Mouse (Mus musculus) CH12.LX (cell line): Measurements from ENCODE around the gene Itgad. TPM values are rescaled to one million over a fixed set of nuclear protein-coding genes. Genes with fewer than 3 reads are reported as not detected.

Source experiments
- DNase-seq: peaks from one replicate; pipeline ENCODE4 v3.0.0-alpha.2; 2013; ENCODE audit errors: extremely low read depth
- H3K27ac ChIP-seq: 2 replicates; pipeline ENCODE4 v1.5.1; 2012; ENCODE audit warnings: low read depth, mild to moderate bottlenecking, control low read depth, moderate library complexity; ENCODE audit not compliant: insufficient read depth
- H3K27me3 ChIP-seq: replicated peaks from 2 replicates; pipeline ENCODE3; 2012; ENCODE audit warnings: inconsistent platforms
- H3K36me3 ChIP-seq, 2 experiments: replicated peaks in 1 of 2; 2 replicates each; pipeline versions ENCODE3 to v1.6.1; 2012; ENCODE audit warnings: inconsistent platforms in 1 of 2, low read length in 1 of 2, mild to moderate bottlenecking in 1 of 2, mixed read lengths in 1 of 2, moderate library complexity in 1 of 2; ENCODE audit not compliant: control insufficient read depth in 1 of 2, insufficient read depth in 1 of 2
- H3K4me1 ChIP-seq, 2 experiments: 2 replicates each; pipeline ENCODE4 v1.6.1; 2012; ENCODE audit warnings: inconsistent platforms in 1 of 2, moderate library complexity in 1 of 2; ENCODE audit not compliant: insufficient read depth in 2 of 2, control insufficient read depth in 1 of 2
- H3K4me2 ChIP-seq: 2 replicates; pipeline ENCODE4 v1.6.1; 2012; ENCODE audit warnings: low read depth, mild to moderate bottlenecking, control low read depth; ENCODE audit not compliant: poor library complexity, insufficient read depth, severe bottlenecking
- H3K4me3 ChIP-seq, 3 experiments: fragments of 150-350 bp in 1 of 3; sonication (generic) in 1 of 3; replicated peaks in 1 of 3; 2 replicates each; pipeline versions ENCODE3 to v1.5.1; 2011 to 2012; ENCODE audit warnings: low read depth in 2 of 3, low read length in 2 of 3, mild to moderate bottlenecking in 2 of 3, moderate library complexity in 2 of 3, control low read depth in 1 of 3, improper control_type of control experiment in 1 of 3, inconsistent platforms in 1 of 3, mixed read lengths in 1 of 3; ENCODE audit not compliant: poor library complexity in 1 of 3
- H3K79me2 ChIP-seq: replicated peaks from 2 replicates; pipeline ENCODE4 v1.6.1; 2012; ENCODE audit warnings: mild to moderate bottlenecking, moderate library complexity; ENCODE audit not compliant: control insufficient read depth, poor library complexity, insufficient read depth, severe bottlenecking; ENCODE audit errors: extremely low read depth
- H3K9ac ChIP-seq: 2 replicates; pipeline ENCODE4 v1.6.1; 2012; ENCODE audit warnings: low read depth, mild to moderate bottlenecking, control low read depth, moderate library complexity; ENCODE audit not compliant: insufficient read depth
- H3K9me3 ChIP-seq: replicated peaks from 2 replicates; pipeline ENCODE3; 2012; ENCODE audit warnings: low read length, inconsistent platforms, mixed read lengths
- BHLHE40 ChIP-seq: IDR thresholded peaks from 2 replicates; pipeline ENCODE4 v1.6.1; 2011; ENCODE audit warnings: mild to moderate bottlenecking, low read depth, low read length, improper control_type of control experiment
- CHD1 ChIP-seq: IDR thresholded peaks from 2 replicates; pipeline ENCODE4 v1.6.1; 2012; ENCODE audit warnings: low read depth, low read length, improper control_type of control experiment, inconsistent platforms
- CTCF ChIP-seq, 2 experiments: IDR thresholded peaks in 1 of 2; conservative IDR thresholded peaks in 1 of 2; 2 replicates each; pipeline ENCODE4 v1.5.1; 2011 to 2012; ENCODE audit warnings: low read depth in 2 of 2, low read length in 2 of 2, improper control_type of control experiment in 1 of 2, inconsistent platforms in 1 of 2, mild to moderate bottlenecking in 1 of 2, moderate library complexity in 1 of 2
- EP300 ChIP-seq: IDR thresholded peaks from 2 replicates; pipeline ENCODE4 v1.6.1; 2011; ENCODE audit warnings: low read length, improper control_type of control experiment
- ETS1 ChIP-seq: conservative IDR thresholded peaks from 2 replicates; pipeline ENCODE4 v1.6.1; 2012; ENCODE audit warnings: low read depth, mild to moderate bottlenecking, inconsistent platforms, low read length, improper control_type of control experiment, moderate library complexity
- IRF4 ChIP-seq: IDR thresholded peaks from 2 replicates; pipeline ENCODE4 v1.6.1; 2014; ENCODE audit warnings: low read depth, mild to moderate bottlenecking, inconsistent platforms, low read length, improper control_type of control experiment
- JUND ChIP-seq: conservative IDR thresholded peaks from 2 replicates; pipeline ENCODE4 v1.6.1; 2011; ENCODE audit warnings: low read depth, low read length, improper control_type of control experiment
- KAT2A ChIP-seq: IDR thresholded peaks from 2 replicates; pipeline ENCODE4 v1.6.1; 2012; ENCODE audit warnings: low read length, improper control_type of control experiment, inconsistent platforms; ENCODE audit not compliant: insufficient replicate concordance
- MAX ChIP-seq: IDR thresholded peaks from 2 replicates; pipeline ENCODE4 v1.6.1; 2011; ENCODE audit warnings: low read length, improper control_type of control experiment
- MAZ ChIP-seq: IDR thresholded peaks from 2 replicates; pipeline ENCODE4 v1.6.1; 2012; ENCODE audit warnings: low read depth, mild to moderate bottlenecking, inconsistent platforms, low read length, improper control_type of control experiment, moderate library complexity
- NRF1 ChIP-seq: IDR thresholded peaks from 2 replicates; pipeline ENCODE4 v1.6.1; 2014; ENCODE audit warnings: low read depth, mild to moderate bottlenecking, inconsistent platforms, low read length, improper control_type of control experiment, moderate library complexity
- POLR2A ChIP-seq: IDR thresholded peaks from 2 replicates; pipeline ENCODE4 v1.6.1; 2011; ENCODE audit warnings: low read depth, mild to moderate bottlenecking, improper control_type of control experiment, low read length
- SIN3A ChIP-seq: IDR thresholded peaks from 2 replicates; pipeline ENCODE4 v1.6.1; 2012; ENCODE audit warnings: low read length, improper control_type of control experiment, inconsistent platforms
- UBTF ChIP-seq: IDR thresholded peaks from 2 replicates; pipeline ENCODE4 v1.6.1; 2012; ENCODE audit warnings: low read depth, mild to moderate bottlenecking, inconsistent platforms, low read length, improper control_type of control experiment, moderate library complexity
- USF1 ChIP-seq: IDR thresholded peaks from 2 replicates; pipeline ENCODE4 v1.6.1; 2014; ENCODE audit warnings: low read depth, mild to moderate bottlenecking, inconsistent platforms, low read length, improper control_type of control experiment
- ZKSCAN1 ChIP-seq: IDR thresholded peaks from 2 replicates; pipeline ENCODE4 v1.6.1; 2012; ENCODE audit warnings: low read depth, inconsistent platforms, low read length, improper control_type of control experiment, borderline replicate concordance
- ZMIZ1 ChIP-seq: IDR thresholded peaks from 2 replicates; pipeline ENCODE4 v1.6.1; 2012; ENCODE audit warnings: low read depth, mild to moderate bottlenecking, inconsistent platforms, low read length, improper control_type of control experiment
- dilution Hi-C: fragments of 300-500 bp; cut with MboI; formaldehyde crosslinking; loops from 2 replicates; pipeline ENCODE4 v1.14.3; 2020; ENCODE audit warnings: low sequenced_read_pairs; ENCODE audit not compliant: extremely low pct_unique_long_range_greater_than_20kb, extremely low pct_ligation_motif_present
- in situ Hi-C: fragments of 300-500 bp; cut with MboI; formaldehyde crosslinking; loops from 3 replicates; pipeline ENCODE4 v1.14.3; 2019; ENCODE audit warnings: low sequenced_read_pairs, low pct_ligation_motif_present, low pct_unique_long_range_greater_than_20kb, mixed read lengths
- polyA plus RNA-seq: library from polyadenylated mRNA; unstranded; fragments of >175 nt; gene quantifications from 2 replicates; pipeline ENCODE4 v1.2.1, GENCODE M21; 2012; ENCODE audit warnings: low read depth; ENCODE audit not compliant: insufficient read length
- total RNA-seq, 2 experiments: library from RNA; depleted of rRNA; stranded (reverse); fragments of 300-350 nt in 1 of 2; fragments of >200 nt in 1 of 2; gene quantifications; 2 replicates each; pipeline ENCODE4 v1.2.3; 2012 to 2014

The Itgad gene
- total and polyA plus RNA-seq, 3 experiments: not detected

- Histone ChIP-seq H3K27ac (no peak overlapping the region), H3K4me1 (no peaks in the 10 kb centered on the region; a peak in 1 of 4 replicates), H3K4me2 (no peak overlapping the region), H3K9ac (no peak overlapping the region), H3K4me3 (no peak overlapping the region), H3K27me3 (peaks cover 24% of the 10 kb centered on the region), H3K36me3 (no peaks in the 10 kb centered on the region), H3K9me3 (peaks cover 2% of the 10 kb centered on the region), H3K79me2 (no peaks in the 10 kb centered on the region)
- in situ Hi-C loops (no loop called here), dilution Hi-C loops (no loop called here)
- no peak for TF ChIP-seq USF1
- TF ChIP-seq UBTF: no peak
- no peak for TF ChIP-seq IRF4
- no peak for TF ChIP-seq MAX
- TF ChIP-seq CHD1: no peak
- TF ChIP-seq EP300: no peak
- no peak for TF ChIP-seq SIN3A
- TF ChIP-seq ETS1: no peak
- no peak for TF ChIP-seq KAT2A
- no peak for TF ChIP-seq ZMIZ1
- no peak for TF ChIP-seq NRF1
- TF ChIP-seq MAZ: no peak
- no peak for TF ChIP-seq BHLHE40
- DNase-seq: no peak
These were observed 37.8 kb upstream of the Itgad start for GRCm38 (mm10) chr7:128116396-128116795.

GRCm38 (mm10) chr7:128119726-128120490 lies 34.3 kb upstream of the Itgad start:
- in situ Hi-C loops (no loop called here), dilution Hi-C loops (no loop called here)
- Histone ChIP-seq H3K9ac (no peak overlapping the region), H3K4me2 (no peak overlapping the region), H3K36me3 (no peaks in the 10 kb centered on the region), H3K4me1 (no peaks in the 10 kb centered on the region; a peak in 1 of 4 replicates), H3K9me3 (peaks cover 2% of the 10 kb centered on the region), H3K4me3 (no peak overlapping the region), H3K27ac (no peak overlapping the region), H3K27me3 (peaks cover 18% of the 10 kb centered on the region), H3K79me2 (no peaks in the 10 kb centered on the region)
- DNase-seq: no peak
- TF ChIP-seq POLR2A (no peak), SIN3A (no peak), BHLHE40 (no peak), KAT2A (no peak), ZMIZ1 (no peak), CTCF (conservative IDR thresholded peaks at IDR 0.05 in 1 of 2, IDR thresholded peaks at IDR 0.05 in 1 of 2; ENCODE audit: low read depth in 2 of 2, low read length in 2 of 2) (no peak), JUND (no peak), ZKSCAN1 (no peak)
